Mouse (Mus musculus) kidney, embryonic 16.5 days (tissue): ENCODE data around the gene Gba. TPM values are rescaled to one million over a fixed set of nuclear protein-coding genes. Genes with fewer than 3 reads are reported as not detected.
A peak's percentile ranks its signal among the peaks of the same experiment; 100 is the strongest.

Source experiments
- ATAC-seq: fragments of 200-750 bp; cut with Nextera tagmentation; 2 replicates; pipeline ENCODE4 v1.8.0; 2017; ENCODE audit warnings: moderate TSS enrichment; ENCODE audit not compliant: low FRiP score, low TSS enrichment
- H3K27ac ChIP-seq: fragments of 300-500 bp; sonication (generic); 2 replicates; pipeline ENCODE4 v1.5.1; 2014; ENCODE audit warnings: low read length
- H3K27me3 ChIP-seq: fragments of 300-500 bp; sonication (generic); 2 replicates; pipeline ENCODE4 v1.6.1; 2014; ENCODE audit warnings: low read length, control low read depth, mixed read lengths; ENCODE audit not compliant: insufficient read depth
- H3K36me3 ChIP-seq: fragments of 300-500 bp; sonication (generic); 2 replicates; pipeline ENCODE4 v1.6.1; 2014; ENCODE audit warnings: low read length, control low read depth, mixed read lengths; ENCODE audit not compliant: insufficient read depth
- H3K4me1 ChIP-seq: fragments of 300-500 bp; sonication (generic); 2 replicates; pipeline ENCODE4 v1.6.1; 2014; ENCODE audit warnings: low read length, control low read depth, mixed read lengths; ENCODE audit not compliant: insufficient read depth
- H3K4me2 ChIP-seq: fragments of 300-500 bp; sonication (generic); replicated peaks from 2 replicates; pipeline ENCODE4 v1.6.1; 2014; ENCODE audit warnings: low read depth, low read length
- H3K4me3 ChIP-seq: fragments of 300-500 bp; sonication (generic); 2 replicates; pipeline ENCODE4 v1.5.1; 2014; ENCODE audit warnings: mild to moderate bottlenecking, low read length
- H3K9ac ChIP-seq: fragments of 300-500 bp; sonication (generic); replicated peaks from 2 replicates; pipeline ENCODE4 v1.6.1; 2014; ENCODE audit warnings: low read length
- H3K9me3 ChIP-seq: fragments of 300-500 bp; sonication (generic); 2 replicates; pipeline ENCODE4 v1.6.1; 2016; ENCODE audit warnings: low read length, control low read depth
- WGBS: fragments of 180-500 bp; shearing (Covaris S2); extraction: QIAGEN DNeasy Blood & Tissue Kit; methylation state at CpG from one replicate; pipeline ENCODE4 v1.1.7; 2014; 5-methylcytosine and 5-hydroxymethylcytosine counted together
- polyA plus RNA-seq: library from polyadenylated mRNA; unstranded; fragments of >200 nt; fragmentation: Nextera tagmentation; extraction: Ambion mirVana; gene quantifications from 2 replicates; pipeline ENCODE4 v1.2.1, GENCODE M21; 2015

Gba gene
- polyA plus RNA-seq, 1 experiment from 2014 or later = 54.9 TPM

DNA sequence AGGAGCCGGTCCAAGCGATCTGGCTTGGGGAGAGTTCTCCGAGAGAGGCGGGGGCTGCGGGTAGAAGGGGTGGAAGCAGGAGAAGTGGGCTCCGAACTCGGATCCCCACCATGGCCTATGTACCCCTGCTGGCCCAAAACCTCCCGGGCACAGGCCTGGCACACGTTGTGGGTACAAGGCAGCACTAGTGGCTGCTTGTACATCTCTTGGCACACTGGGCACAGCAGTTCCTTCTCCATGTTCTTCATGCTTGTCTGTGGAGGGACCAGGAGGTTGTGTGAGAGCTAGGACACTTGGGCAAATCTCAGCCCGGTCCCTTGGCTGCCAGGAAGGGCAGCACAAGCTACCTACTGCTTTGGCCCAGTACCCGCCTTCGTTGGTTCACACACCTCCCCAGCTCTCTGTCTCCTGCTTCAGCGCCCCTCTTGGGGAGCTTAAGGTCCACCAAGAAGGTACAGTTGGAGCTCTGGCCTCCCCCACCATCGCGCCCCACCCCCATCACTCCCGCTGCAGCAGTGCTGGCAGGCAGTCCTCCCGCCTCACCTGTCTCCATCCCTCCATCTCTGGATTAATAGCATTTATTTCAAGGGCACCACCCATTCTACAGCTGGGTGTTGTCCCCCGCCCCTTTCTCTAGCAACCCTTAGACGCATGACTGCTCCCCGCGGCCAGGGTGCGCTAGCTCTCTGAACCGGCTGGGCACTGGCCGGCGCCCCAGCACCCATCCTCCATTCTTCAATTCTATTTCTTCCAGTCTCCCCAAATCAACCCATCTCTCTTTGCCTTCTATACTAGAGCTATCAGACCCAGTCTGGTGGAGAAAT lies 41.6 kb downstream of the Gba start:
- Histone ChIP-seq H3K4me1 (peaks cover 43% of the 10 kb centered on the region), H3K9me3 (no peaks in the 10 kb centered on the region), H3K9ac (peak overlapping the region; percentile 65), H3K36me3 (peaks cover 7% of the 10 kb centered on the region; the same call in 1 of the 2 replicates), H3K4me2 (peak overlapping the region; percentile 92), H3K27me3 (peaks cover 7% of the 10 kb centered on the region; the same call in 1 of the 2 replicates), H3K27ac (peak overlapping the region; percentile 65), H3K4me3 (peak overlapping the region; percentile 89)
- 10% methylated on average over 25 of the region's 25 CpGs for WGBS
- peak; percentile 6; the same call in 1 of the 2 replicates for ATAC-seq

DNA sequence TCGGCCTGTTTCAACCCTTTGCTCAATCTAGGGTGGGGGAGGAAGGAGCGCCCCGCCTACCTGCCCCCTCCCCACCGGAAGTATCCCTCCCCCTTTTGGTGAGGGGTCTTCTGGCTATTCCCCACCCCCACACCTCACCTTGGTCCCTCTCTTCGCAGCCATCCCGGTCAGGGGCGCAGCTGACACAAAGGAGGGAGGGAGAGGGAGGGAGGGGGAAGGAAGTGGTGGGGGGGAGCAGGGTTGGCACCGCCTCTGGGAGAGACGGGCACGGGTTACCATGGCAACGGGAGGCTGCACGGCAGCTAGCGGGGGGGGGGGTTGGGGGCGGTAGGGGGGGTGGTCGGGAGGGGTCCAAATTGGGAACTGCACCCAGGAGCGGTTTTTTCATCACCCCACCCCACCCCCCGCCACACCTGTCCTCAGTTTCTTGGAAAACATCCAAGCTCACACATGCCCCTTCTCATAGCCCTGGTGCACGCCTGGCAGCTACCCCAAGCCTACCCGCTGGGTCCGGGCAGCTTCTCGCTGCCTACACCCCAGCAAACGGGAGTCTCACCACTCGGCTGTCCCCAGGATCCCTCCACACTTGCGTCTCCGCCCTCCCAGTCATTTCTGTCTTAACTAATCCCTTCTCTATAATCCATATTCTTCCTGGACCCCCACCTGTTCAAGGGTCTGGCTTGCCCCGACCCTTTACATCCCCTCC lies 42.4 kb downstream of the Gba start:
- Histone ChIP-seq H3K9ac (peak overlapping the region; percentile 65), H3K27me3 (peaks cover 7% of the 10 kb centered on the region; the same call in 1 of the 2 replicates), H3K4me2 (peak overlapping the region; percentile 92), H3K4me1 (peaks cover 43% of the 10 kb centered on the region), H3K27ac (peak overlapping the region; percentile 65; the same call in 1 of the 2 replicates), H3K36me3 (peaks cover 10% of the 10 kb centered on the region; the same call in 1 of the 2 replicates), H3K9me3 (no peaks in the 10 kb centered on the region), H3K4me3 (peak overlapping the region; percentile 89)
- under 1% methylated on average over 23 of the region's 26 CpGs for WGBS
- ATAC-seq = 0 out of 2 replicates have a peak, but pooled peaks have one; percentile 5

- Histone ChIP-seq H3K4me3 (peak within 1 kb of the TSS; percentile 89), H3K4me2 (peak within 1 kb of the TSS; percentile 92), H3K27me3 (peaks cover 7% of the 10 kb centered on the region; the same call in 1 of the 2 replicates), H3K9ac (peak within 1 kb of the TSS; percentile 86), H3K9me3 (no peaks in the 10 kb centered on the region), H3K36me3 (peaks cover 10% of the 10 kb centered on the region; the same call in 1 of the 2 replicates), H3K27ac (peak within 1 kb of the TSS; percentile 84), H3K4me1 (peaks cover 47% of the 10 kb centered on the region)
- 0 out of 2 replicates have a peak, but pooled peaks have one; percentile 3 for ATAC-seq
- WGBS = 3% methylated on average over 20 of the region's 20 CpGs
These were observed 43.0 kb downstream of the Gba start, which contains the start of gene Krtcap2 for GRCm38 (mm10) chr3:89245688-89246171. Gene Krtcap2, plus strand, starts transcription at chr3:89245966.

GRCm38 (mm10) chr3:89246261-89247100 lies 43.8 kb downstream of the Gba start, which contains the start of gene Trim46:
Gene Trim46, minus strand, starts transcription at chr3:89246309.
- WGBS = under 1% methylated on average over 42 of the region's 42 CpGs
- peak; percentile 59 for ATAC-seq

GRCm38 (mm10) chr3:89247466-89247865 lies 44.7 kb downstream of the Gba start:
- Histone ChIP-seq H3K27me3 (peaks cover 7% of the 10 kb centered on the region; the same call in 1 of the 2 replicates), H3K9me3 (no peaks in the 10 kb centered on the region), H3K4me1 (peaks cover 59% of the 10 kb centered on the region), H3K9ac (peak overlapping the region; percentile 86), H3K36me3 (peaks cover 10% of the 10 kb centered on the region; the same call in 1 of the 2 replicates), H3K4me2 (peak overlapping the region; percentile 92), H3K27ac (no peak overlapping the region), H3K4me3 (peak overlapping the region; percentile 89)
- WGBS = 75% methylated on average over 4 of the region's 4 CpGs
- ATAC-seq = no peak

More at GRCm38 (mm10) chr3:89246261-89247100, 43.8 kb downstream of the Gba start, which contains the start of gene Trim46:
- no peaks in the 10 kb centered on the region for H3K9me3 ChIP-seq
- H3K4me2 ChIP-seq = peak within 1 kb of the TSS; percentile 92
- peak within 1 kb of the TSS; percentile 89 for H3K4me3 ChIP-seq
- peak within 1 kb of the TSS; percentile 84 for H3K27ac ChIP-seq
- H3K36me3 ChIP-seq = peaks cover 10% of the 10 kb centered on the region; the same call in 1 of the 2 replicates
- peak within 1 kb of the TSS; percentile 86 for H3K9ac ChIP-seq
- H3K27me3 ChIP-seq = peaks cover 7% of the 10 kb centered on the region; the same call in 1 of the 2 replicates
- peaks cover 53% of the 10 kb centered on the region for H3K4me1 ChIP-seq

- Histone ChIP-seq H3K9ac (no peak overlapping the region), H3K4me1 (peaks cover 31% of the 10 kb centered on the region), H3K27me3 (no peaks in the 10 kb centered on the region), H3K4me2 (no peak overlapping the region), H3K9me3 (no peaks in the 10 kb centered on the region), H3K4me3 (no peak overlapping the region), H3K27ac (peak overlapping the region; percentile 52; the same call in 1 of the 2 replicates), H3K36me3 (peaks cover 10% of the 10 kb centered on the region; the same call in 1 of the 2 replicates)
- WGBS = 16% methylated on average over 7 of the region's 7 CpGs
- 0 out of 2 replicates have a peak, but pooled peaks have one; percentile 3 for ATAC-seq
These were observed 47.8 kb downstream of the Gba start for GRCm38 (mm10) chr3:89250435-89251040.

DNA sequence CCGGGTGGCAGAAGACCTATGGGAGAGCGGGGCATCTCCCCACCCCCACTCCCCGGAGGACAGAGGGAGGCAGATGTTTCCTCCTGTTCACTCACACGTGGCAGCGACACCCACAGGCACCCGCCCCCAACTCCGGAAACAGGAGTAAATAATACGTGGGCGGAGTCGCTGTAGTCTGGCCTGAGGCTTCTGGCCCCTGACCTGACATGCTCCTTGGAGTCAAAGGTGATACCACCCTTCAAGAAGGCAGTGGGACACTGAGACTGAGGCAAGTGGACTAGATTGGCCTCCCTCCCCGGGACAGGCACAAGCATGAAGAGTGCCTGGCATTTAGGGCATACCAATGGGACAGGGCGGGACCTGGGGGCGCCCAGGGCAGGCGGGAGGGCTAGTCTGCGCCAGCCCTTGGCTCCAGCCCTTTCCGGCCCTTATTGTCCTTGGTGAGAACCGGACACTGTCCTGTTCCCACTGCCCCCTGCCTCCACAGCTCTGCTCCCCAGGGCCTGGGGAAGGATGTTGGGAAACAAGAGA lies 48.7 kb downstream of the Gba start:
- WGBS = under 1% methylated on average over 17 of the region's 17 CpGs
- H3K4me1 ChIP-seq = peaks cover 25% of the 10 kb centered on the region
- H3K4me2 ChIP-seq = peak overlapping the region; percentile 45
- H3K9me3 ChIP-seq = no peaks in the 10 kb centered on the region
- no peak overlapping the region; the same call in 1 of the 2 replicates for H3K9ac ChIP-seq
- no peak overlapping the region for H3K4me3 ChIP-seq
- no peaks in the 10 kb centered on the region for H3K27me3 ChIP-seq
- H3K27ac ChIP-seq = peak overlapping the region; percentile 59
- peaks cover 10% of the 10 kb centered on the region; the same call in 1 of the 2 replicates for H3K36me3 ChIP-seq
- ATAC-seq = peak; percentile 67

- Histone ChIP-seq H3K36me3 (no peaks in the 10 kb centered on the region), H3K4me1 (peaks cover 16% of the 10 kb centered on the region), H3K4me3 (no peak overlapping the region), H3K9me3 (no peaks in the 10 kb centered on the region), H3K4me2 (no peak overlapping the region), H3K27ac (no peak overlapping the region), H3K27me3 (no peaks in the 10 kb centered on the region), H3K9ac (no peak overlapping the region)
- 94% methylated on average over 5 of the region's 5 CpGs for WGBS
- ATAC-seq = no peak
These were observed 52.3 kb downstream of the Gba start for GRCm38 (mm10) chr3:89254994-89255393.
